Mouse (Mus musculus) limb, embryonic 15.5 days (tissue): ENCODE measurements around the gene Mpped2. TPM values are rescaled to one million over a fixed set of nuclear protein-coding genes. Genes with fewer than 3 reads are reported as not detected.
A peak's percentile ranks its signal among the peaks of the same experiment; 100 is the strongest.

ENCODE experiments used
- ATAC-seq: fragments of 200-750 bp; cut with Nextera tagmentation; 2 replicates; pipeline ENCODE4 v1.8.0; 2017; ENCODE audit warnings: low read depth, moderate TSS enrichment; ENCODE audit not compliant: insufficient number of reproducible peaks, low FRiP score, low TSS enrichment
- H3K27ac ChIP-seq: fragments of 300-500 bp; sonication (generic); 2 replicates; pipeline ENCODE4 v1.5.1; 2015; ENCODE audit warnings: moderate library complexity, mild to moderate bottlenecking, inconsistent platforms
- H3K27me3 ChIP-seq: fragments of 300-500 bp; sonication (generic); 2 replicates; pipeline ENCODE4 v1.6.1; 2015; ENCODE audit warnings: inconsistent platforms
- H3K36me3 ChIP-seq: fragments of 300-500 bp; sonication (generic); 2 replicates; pipeline ENCODE4 v1.6.1; 2015; ENCODE audit warnings: inconsistent platforms
- H3K4me1 ChIP-seq: fragments of 300-500 bp; sonication (generic); 2 replicates; pipeline ENCODE4 v1.6.1; 2015; ENCODE audit warnings: inconsistent platforms
- H3K4me2 ChIP-seq: fragments of 300-500 bp; sonication (generic); 2 replicates; pipeline ENCODE4 v1.6.1; 2015; ENCODE audit warnings: mild to moderate bottlenecking, inconsistent platforms
- H3K4me3 ChIP-seq: fragments of 300-500 bp; sonication (generic); 2 replicates; pipeline ENCODE4 v1.5.1; 2015; ENCODE audit warnings: mild to moderate bottlenecking, inconsistent platforms
- H3K9ac ChIP-seq: fragments of 300-500 bp; sonication (generic); 2 replicates; pipeline ENCODE4 v1.6.1; 2015; ENCODE audit warnings: inconsistent platforms
- H3K9me3 ChIP-seq: fragments of 300-500 bp; sonication (generic); 2 replicates; pipeline ENCODE4 v1.6.1; 2016; ENCODE audit warnings: inconsistent platforms
- WGBS: fragments of 180-500 bp; shearing (Covaris S2); methylation state at CpG from one replicate; pipeline ENCODE4 v1.1.7; 2015; 5-methylcytosine and 5-hydroxymethylcytosine counted together
- polyA plus RNA-seq: library from polyadenylated mRNA; unstranded; fragments of >200 nt; fragmentation: Nextera tagmentation; extraction: Ambion mirVana; gene quantifications from 2 replicates; pipeline ENCODE4 v1.2.1, GENCODE M21; 2015

Gene Mpped2
- polyA plus RNA-seq, 1 experiment from 2014 or later: 67.3 TPM

- no peak for ATAC-seq
- no peaks in the 10 kb centered on the region for H3K9me3 ChIP-seq
- no peak overlapping the region for H3K27ac ChIP-seq
- peaks cover 6% of the 10 kb centered on the region; the same call in 1 of the 2 replicates for H3K36me3 ChIP-seq
- no peak overlapping the region for H3K9ac ChIP-seq
- H3K4me2 ChIP-seq: no peak overlapping the region
- H3K4me1 ChIP-seq: peaks cover 4% of the 10 kb centered on the region
- WGBS: 92% methylated on average over 2 of the region's 2 CpGs
- no peaks in the 10 kb centered on the region for H3K27me3 ChIP-seq
- H3K4me3 ChIP-seq: no peak overlapping the region
These were observed 177.8 kb downstream of the Mpped2 start for GRCm38 (mm10) chr2:106870886-106871285.

- Histone ChIP-seq H3K27ac (no peak overlapping the region), H3K4me3 (no peak overlapping the region), H3K36me3 (peaks cover 6% of the 10 kb centered on the region; the same call in 1 of the 2 replicates), H3K27me3 (no peaks in the 10 kb centered on the region), H3K9ac (no peak overlapping the region), H3K4me2 (no peak overlapping the region), H3K4me1 (no peaks in the 10 kb centered on the region), H3K9me3 (no peaks in the 10 kb centered on the region)
- WGBS: 74% methylated on average over 9 of the region's 9 CpGs
- no peak for ATAC-seq
These were observed 180.1 kb downstream of the Mpped2 start for GRCm38 (mm10) chr2:106873166-106873565.

GRCm38 (mm10) chr2:106883390-106883789 is 190.3 kb downstream of the Mpped2 start:
- Histone ChIP-seq H3K36me3 (no peaks in the 10 kb centered on the region), H3K9me3 (no peaks in the 10 kb centered on the region), H3K9ac (no peak overlapping the region), H3K4me3 (no peak overlapping the region), H3K27me3 (no peaks in the 10 kb centered on the region), H3K27ac (no peak overlapping the region), H3K4me1 (no peaks in the 10 kb centered on the region), H3K4me2 (no peak overlapping the region)
- WGBS: 66% methylated on average over 8 of the region's 8 CpGs
- ATAC-seq: no peak

GRCm38 (mm10) chr2:106888174-106888573 is 195.1 kb downstream of the Mpped2 start:
- WGBS: 95% methylated on average over 5 of the region's 5 CpGs
- H3K4me3 ChIP-seq: no peak overlapping the region

GRCm38 (mm10) chr2:106889297-106890000 is 196.4 kb downstream of the Mpped2 start:
- Histone ChIP-seq H3K27me3 (no peaks in the 10 kb centered on the region), H3K9me3 (no peaks in the 10 kb centered on the region), H3K4me1 (peaks cover 14% of the 10 kb centered on the region; the same call in 1 of the 2 replicates), H3K27ac (peak overlapping the region; percentile 11; the same call in 1 of the 2 replicates), H3K9ac (no peak overlapping the region), H3K4me2 (no peak overlapping the region), H3K4me3 (no peak overlapping the region), H3K36me3 (no peaks in the 10 kb centered on the region)
- ATAC-seq: peak; percentile 55; the same call in 1 of the 2 replicates
- 5% methylated on average over 3 of the region's 3 CpGs for WGBS

More at GRCm38 (mm10) chr2:106888174-106888573, 195.1 kb downstream of the Mpped2 start:
- Histone ChIP-seq H3K9me3 (no peaks in the 10 kb centered on the region), H3K4me2 (no peak overlapping the region), H3K27ac (no peak overlapping the region), H3K9ac (no peak overlapping the region), H3K36me3 (no peaks in the 10 kb centered on the region), H3K27me3 (no peaks in the 10 kb centered on the region), H3K4me1 (peaks cover 14% of the 10 kb centered on the region; the same call in 1 of the 2 replicates)
- no peak for ATAC-seq

- no peak for ATAC-seq
- Histone ChIP-seq H3K4me2 (no peak overlapping the region), H3K4me3 (no peak overlapping the region), H3K36me3 (no peaks in the 10 kb centered on the region), H3K27ac (no peak overlapping the region), H3K27me3 (no peaks in the 10 kb centered on the region), H3K4me1 (peaks cover 14% of the 10 kb centered on the region; the same call in 1 of the 2 replicates), H3K9ac (no peak overlapping the region), H3K9me3 (no peaks in the 10 kb centered on the region)
- 48% methylated on average over 3 of the region's 3 CpGs for WGBS
These were observed 200.3 kb downstream of the Mpped2 start for GRCm38 (mm10) chr2:106893376-106893775.

GRCm38 (mm10) chr2:106895326-106896023 is 202.4 kb downstream of the Mpped2 start:
- Histone ChIP-seq H3K36me3 (no peaks in the 10 kb centered on the region), H3K4me2 (no peak overlapping the region), H3K27ac (no peak overlapping the region), H3K4me1 (no peaks in the 10 kb centered on the region), H3K27me3 (no peaks in the 10 kb centered on the region), H3K9me3 (no peaks in the 10 kb centered on the region), H3K4me3 (no peak overlapping the region), H3K9ac (no peak overlapping the region)
- 24% methylated on average over 11 of the region's 11 CpGs for WGBS
- ATAC-seq: 0 out of 2 replicates have a peak, but pooled peaks have one; percentile 69

- H3K4me3 ChIP-seq: no peak overlapping the region
- WGBS: 58% methylated on average over 4 of the region's 4 CpGs
- ATAC-seq: 0 out of 2 replicates have a peak, but pooled peaks have one; percentile 24
- H3K27me3 ChIP-seq: no peaks in the 10 kb centered on the region
- no peak overlapping the region for H3K9ac ChIP-seq
- no peak overlapping the region for H3K4me2 ChIP-seq
- H3K36me3 ChIP-seq: no peaks in the 10 kb centered on the region
- H3K4me1 ChIP-seq: no peaks in the 10 kb centered on the region
- H3K9me3 ChIP-seq: no peaks in the 10 kb centered on the region
- no peak overlapping the region for H3K27ac ChIP-seq
These were observed 202.9 kb downstream of the Mpped2 start for GRCm38 (mm10) chr2:106896024-106896384.

GRCm38 (mm10) chr2:106911951-106912480 is 218.9 kb downstream of the Mpped2 start:
- H3K27ac ChIP-seq: no peak overlapping the region
- no peaks in the 10 kb centered on the region for H3K27me3 ChIP-seq
- WGBS: 36% methylated on average over 6 of the region's 6 CpGs
- no peak overlapping the region for H3K4me2 ChIP-seq
- H3K36me3 ChIP-seq: no peaks in the 10 kb centered on the region
- no peak overlapping the region for H3K4me3 ChIP-seq
- ATAC-seq: no peak
- H3K4me1 ChIP-seq: no peaks in the 10 kb centered on the region
- H3K9me3 ChIP-seq: no peaks in the 10 kb centered on the region
- no peak overlapping the region for H3K9ac ChIP-seq
